Mouse (Mus musculus) megakaryocyte, embryonic 14.5 days (primary cell): ENCODE measurements around the gene Gcnt4. TPM values are rescaled to one million over a fixed set of nuclear protein-coding genes. Genes with fewer than 3 reads are reported as not detected.

Experiments used
- H3K27me3 ChIP-seq: replicated peaks from 2 replicates; pipeline ENCODE3; 2012; ENCODE audit warnings: inconsistent platforms
- H3K36me3 ChIP-seq: replicated peaks from 2 replicates; pipeline ENCODE3; 2012; ENCODE audit warnings: low read length, inconsistent platforms, mixed read lengths
- H3K4me1 ChIP-seq: 2 replicates; pipeline ENCODE4 v1.6.1; 2012; ENCODE audit warnings: inconsistent platforms
- H3K4me3 ChIP-seq: replicated peaks from 2 replicates; pipeline ENCODE3; 2012; ENCODE audit warnings: moderate library complexity, mild to moderate bottlenecking, inconsistent platforms
- H3K9me3 ChIP-seq: 2 replicates; pipeline ENCODE4 v1.6.1; 2012; ENCODE audit warnings: inconsistent platforms
- FLI1 ChIP-seq: IDR thresholded peaks from 2 replicates; pipeline ENCODE4 v1.6.1; 2012; ENCODE audit warnings: low read length, inconsistent platforms, mixed read lengths
- GATA1 ChIP-seq: IDR thresholded peaks from 3 replicates; pipeline ENCODE4 v1.6.1; 2012; ENCODE audit warnings: mixed read lengths, low read length, inconsistent platforms, borderline replicate concordance
- polyA plus RNA-seq: library from polyadenylated mRNA; stranded (reverse); fragments of >175 nt; gene quantifications from 2 replicates; pipeline ENCODE4 v1.2.3, GENCODE M21; 2012; ENCODE audit warnings: low replicate concordance; ENCODE audit not compliant: insufficient read depth

The Gcnt4 gene
- polyA plus RNA-seq, 1 experiment = not detected

GRCm38 (mm10) chr13:96945748-96946147 lies 21.3 kb downstream of the Gcnt4 start:
- Histone ChIP-seq H3K4me3 (no peak overlapping the region), H3K27me3 (peaks cover 24% of the 10 kb centered on the region), H3K9me3 (peaks cover 24% of the 10 kb centered on the region), H3K4me1 (no peaks in the 10 kb centered on the region), H3K36me3 (no peaks in the 10 kb centered on the region)
- TF ChIP-seq GATA1 (no peak), FLI1 (no peak)

DNA sequence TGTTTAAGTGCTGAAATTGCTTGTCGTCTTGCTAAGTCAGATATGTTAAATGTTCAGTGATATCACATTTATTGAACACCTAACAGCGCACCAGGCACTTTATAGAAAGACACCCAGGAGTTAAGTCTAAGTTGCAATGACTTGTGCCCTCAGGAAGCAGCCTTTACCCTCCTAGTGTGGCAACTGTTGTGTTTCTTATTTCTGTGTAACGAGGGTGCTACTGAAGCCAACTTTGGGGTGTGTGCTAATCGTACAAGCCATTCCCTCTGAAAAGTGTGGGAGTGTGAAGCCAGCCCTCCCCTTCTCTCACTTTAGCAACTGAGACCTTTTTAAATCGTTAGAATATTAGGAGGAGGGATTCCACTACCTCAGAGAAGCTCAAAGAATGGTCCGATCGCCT lies 23.2 kb downstream of the Gcnt4 start:
- Histone ChIP-seq H3K9me3 (peaks cover 24% of the 10 kb centered on the region), H3K4me3 (no peak overlapping the region), H3K4me1 (no peaks in the 10 kb centered on the region), H3K36me3 (no peaks in the 10 kb centered on the region), H3K27me3 (peaks cover 21% of the 10 kb centered on the region)
- no peak for TF ChIP-seq GATA1
- TF ChIP-seq FLI1 = no peak

DNA sequence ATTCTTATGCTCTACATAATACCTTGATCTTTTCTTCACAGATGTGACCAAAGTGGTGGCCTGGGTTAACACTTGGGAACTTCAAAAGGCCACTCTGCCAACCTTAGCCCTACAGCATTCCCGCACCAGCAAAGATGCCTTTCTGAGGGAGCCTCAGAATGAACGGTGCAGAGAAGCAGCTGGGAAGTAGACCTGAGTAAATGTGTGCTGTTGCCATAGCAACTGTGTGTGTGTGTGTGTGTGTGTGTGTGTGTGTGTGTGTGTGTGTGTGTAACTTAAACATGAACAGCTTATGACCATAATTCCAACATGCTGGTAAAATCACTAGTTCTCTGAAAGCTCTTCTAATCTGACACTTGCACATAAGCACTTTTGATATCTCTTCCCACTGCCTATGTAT lies 27.4 kb downstream of the Gcnt4 start:
- H3K36me3 ChIP-seq = no peaks in the 10 kb centered on the region
- no peak overlapping the region for H3K4me3 ChIP-seq
- H3K27me3 ChIP-seq = peaks cover 11% of the 10 kb centered on the region
- peaks cover 24% of the 10 kb centered on the region for H3K9me3 ChIP-seq
- TF ChIP-seq FLI1 = no peak
- TF ChIP-seq GATA1 = no peak
- H3K4me1 ChIP-seq = peaks cover 6% of the 10 kb centered on the region

DNA sequence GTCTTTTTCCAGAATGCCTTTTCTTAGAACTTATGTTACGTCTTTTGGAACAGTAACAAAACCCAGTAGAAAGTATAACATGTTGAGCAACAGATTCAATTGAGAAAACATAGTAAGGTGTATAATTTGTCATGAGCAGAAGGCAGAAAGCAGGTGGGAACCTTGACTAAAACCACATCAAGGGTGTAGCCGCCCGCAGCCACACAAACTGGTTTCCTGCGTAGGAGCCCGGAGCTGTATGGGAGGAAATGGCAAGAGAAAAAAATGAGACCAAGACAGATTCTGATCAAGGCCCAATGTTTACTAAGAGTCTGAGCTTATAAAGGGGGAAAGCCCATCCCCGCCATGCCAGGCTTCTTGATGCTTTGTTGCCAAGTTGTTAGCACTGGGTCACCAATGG lies 32.0 kb downstream of the Gcnt4 start:
- Histone ChIP-seq H3K27me3 (peaks cover 29% of the 10 kb centered on the region), H3K36me3 (no peaks in the 10 kb centered on the region), H3K4me3 (no peak overlapping the region), H3K9me3 (no peaks in the 10 kb centered on the region), H3K4me1 (peaks cover 7% of the 10 kb centered on the region)
- TF ChIP-seq GATA1 (no peak), FLI1 (no peak)

DNA sequence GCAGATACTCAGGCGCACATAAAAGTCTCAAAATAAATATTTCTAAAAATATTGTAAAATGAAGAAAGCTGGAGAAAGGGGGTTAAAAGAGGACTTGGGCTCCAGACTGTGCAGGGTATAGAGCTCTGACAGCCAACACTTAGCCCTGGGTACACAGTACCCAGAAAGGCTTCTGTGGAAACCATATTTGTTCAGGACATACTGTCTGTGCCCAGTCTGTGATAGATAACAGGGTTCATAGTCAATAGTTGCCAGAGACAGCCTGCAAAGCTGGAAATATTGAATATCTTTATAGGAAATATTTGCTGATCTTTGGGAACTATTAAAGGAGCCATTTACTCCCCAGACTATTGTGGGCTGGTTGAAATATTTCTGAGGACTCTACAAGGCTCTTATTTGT lies 35.5 kb downstream of the Gcnt4 start:
- TF ChIP-seq FLI1 (no peak), GATA1 (no peak)
- Histone ChIP-seq H3K9me3 (0 out of 2 replicates have a peak, but pooled peaks cover 3% of the 10 kb centered on the region), H3K4me1 (peaks cover 7% of the 10 kb centered on the region), H3K4me3 (no peak overlapping the region), H3K36me3 (no peaks in the 10 kb centered on the region), H3K27me3 (peaks cover 33% of the 10 kb centered on the region)

DNA sequence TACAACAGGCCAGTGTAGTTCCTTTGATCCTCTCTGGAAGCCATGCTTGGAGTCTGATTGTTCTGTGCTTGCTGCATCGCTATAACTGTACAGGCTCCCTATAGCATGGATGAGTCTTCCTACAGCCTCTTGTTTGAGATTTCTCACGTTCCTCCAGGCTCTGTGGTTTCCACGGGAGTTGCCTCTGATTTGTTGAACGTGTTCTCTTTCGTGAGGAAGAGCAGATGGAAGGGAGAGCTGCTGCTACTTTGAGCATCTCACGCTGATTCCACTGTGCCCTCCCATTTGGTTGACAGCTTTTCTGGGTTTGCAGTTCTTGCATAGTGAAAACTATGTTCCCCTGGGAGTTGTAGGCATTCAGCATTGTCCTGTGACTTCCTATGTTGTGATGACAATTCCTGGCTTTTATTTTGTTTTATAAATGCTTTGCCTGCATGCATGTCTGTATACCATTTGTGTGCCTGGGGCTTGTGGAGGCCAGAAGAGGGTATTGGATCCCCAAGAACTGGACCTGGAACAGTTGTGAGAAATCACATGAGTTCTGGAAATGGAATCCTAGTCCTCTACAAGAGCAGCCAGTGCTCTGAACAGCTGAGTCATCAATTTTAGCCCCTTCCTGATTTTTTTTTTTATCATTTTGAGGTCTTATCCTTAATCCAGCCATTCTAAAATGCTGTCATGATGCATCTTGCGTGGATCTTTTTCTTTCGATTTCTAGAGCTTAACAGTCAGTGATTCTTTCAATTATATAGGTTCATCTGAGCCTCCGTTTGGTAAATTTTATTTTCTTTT lies 37.1 kb downstream of the Gcnt4 start:
- Histone ChIP-seq H3K27me3 (peaks cover 32% of the 10 kb centered on the region), H3K4me1 (peaks cover 7% of the 10 kb centered on the region), H3K36me3 (no peaks in the 10 kb centered on the region), H3K9me3 (peaks cover 5% of the 10 kb centered on the region; the same call in 1 of the 2 replicates), H3K4me3 (no peak overlapping the region)
- no peak for TF ChIP-seq FLI1
- TF ChIP-seq GATA1 = no peak

GRCm38 (mm10) chr13:96962801-96963200 lies 38.3 kb downstream of the Gcnt4 start:
- peaks cover 8% of the 10 kb centered on the region; the same call in 1 of the 2 replicates for H3K9me3 ChIP-seq
- H3K4me1 ChIP-seq = peaks cover 6% of the 10 kb centered on the region; the same call in 1 of the 2 replicates
- H3K36me3 ChIP-seq = no peaks in the 10 kb centered on the region
- peaks cover 28% of the 10 kb centered on the region for H3K27me3 ChIP-seq
- TF ChIP-seq FLI1 = no peak
- no peak for TF ChIP-seq GATA1
- no peak overlapping the region for H3K4me3 ChIP-seq

DNA sequence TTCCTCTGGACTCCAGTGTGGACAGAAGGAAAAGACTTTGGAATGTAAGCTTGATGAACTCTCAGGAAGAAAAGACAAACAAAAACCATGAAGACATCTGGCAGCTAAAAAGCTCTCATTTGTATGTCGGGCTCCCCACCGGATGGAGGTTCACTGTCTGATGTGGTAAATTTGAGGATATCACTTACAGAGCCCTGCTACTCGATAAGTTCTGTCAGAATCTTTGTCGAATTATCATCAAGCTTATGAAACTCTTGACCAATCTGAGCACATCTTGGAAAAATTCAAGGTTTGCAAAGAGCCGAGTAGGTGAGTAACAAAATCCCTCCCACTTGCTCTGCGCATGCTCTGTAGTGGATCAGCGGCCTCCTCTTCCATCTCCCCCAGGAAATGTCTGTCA lies 40.5 kb downstream of the Gcnt4 start:
- H3K27me3 ChIP-seq = peaks cover 17% of the 10 kb centered on the region
- H3K36me3 ChIP-seq = no peaks in the 10 kb centered on the region
- H3K4me1 ChIP-seq = peaks cover 6% of the 10 kb centered on the region; the same call in 1 of the 2 replicates
- peaks cover 24% of the 10 kb centered on the region for H3K9me3 ChIP-seq
- no peak overlapping the region for H3K4me3 ChIP-seq
- TF ChIP-seq FLI1 = no peak
- TF ChIP-seq GATA1 = no peak

DNA sequence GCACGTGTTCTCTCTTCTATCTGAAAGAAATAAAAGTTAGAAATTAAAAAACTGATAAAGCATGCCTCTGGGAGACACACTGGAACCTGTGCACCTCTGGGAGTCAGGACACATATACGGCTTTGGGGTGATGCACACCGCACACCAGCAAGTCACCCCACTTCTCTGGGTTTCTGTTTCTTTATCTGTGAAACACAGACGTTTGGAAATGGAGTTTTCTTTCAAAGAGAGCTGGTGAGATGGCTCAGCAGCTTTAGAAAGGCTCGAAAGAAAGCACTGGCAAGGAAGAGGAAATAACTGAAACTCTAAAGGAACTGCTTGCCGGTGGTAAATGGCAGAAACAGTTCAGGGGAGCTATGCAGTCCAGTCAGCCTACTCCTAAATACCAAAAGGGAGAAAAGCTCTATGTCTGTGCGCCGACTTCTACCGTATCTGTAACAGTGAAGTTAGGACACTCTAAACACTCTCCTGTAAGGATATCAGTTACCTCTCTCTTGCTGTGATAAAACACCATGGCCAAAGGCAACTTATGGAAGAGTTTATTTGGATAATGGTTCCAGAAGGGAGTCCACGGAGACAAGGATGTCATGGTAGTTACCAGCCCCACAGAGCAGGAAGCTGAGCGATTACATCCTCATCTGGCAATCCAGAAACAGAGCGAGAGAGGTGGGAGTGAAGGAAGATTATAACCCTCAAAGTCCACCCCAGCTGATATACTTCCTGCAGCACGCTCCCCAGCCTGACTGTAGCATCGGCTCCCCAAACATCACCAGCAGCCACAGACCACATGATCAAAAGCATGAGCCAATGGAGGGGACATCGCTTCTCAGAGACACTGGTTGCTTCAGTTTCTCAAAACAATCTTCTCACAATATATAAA lies 42.0 kb downstream of the Gcnt4 start:
- peaks cover 31% of the 10 kb centered on the region for H3K9me3 ChIP-seq
- TF ChIP-seq FLI1 = no peak
- TF ChIP-seq GATA1 = no peak
- peaks cover 21% of the 10 kb centered on the region for H3K27me3 ChIP-seq
- H3K4me1 ChIP-seq = peaks cover 9% of the 10 kb centered on the region; the same call in 1 of the 2 replicates
- no peaks in the 10 kb centered on the region for H3K36me3 ChIP-seq
- no peak overlapping the region for H3K4me3 ChIP-seq

- H3K4me3 ChIP-seq = no peak overlapping the region
- peaks cover 13% of the 10 kb centered on the region; the same call in 1 of the 2 replicates for H3K4me1 ChIP-seq
- peaks cover 31% of the 10 kb centered on the region for H3K9me3 ChIP-seq
- TF ChIP-seq FLI1 (no peak), GATA1 (no peak)
- H3K27me3 ChIP-seq = peaks cover 24% of the 10 kb centered on the region
- H3K36me3 ChIP-seq = no peaks in the 10 kb centered on the region
Observed at GRCm38 (mm10) chr13:96967091-96967490, 42.6 kb downstream of the Gcnt4 start.
